11 mouse cellular contexts compared by ENCODE assay signal in the genomic region with DNA sequence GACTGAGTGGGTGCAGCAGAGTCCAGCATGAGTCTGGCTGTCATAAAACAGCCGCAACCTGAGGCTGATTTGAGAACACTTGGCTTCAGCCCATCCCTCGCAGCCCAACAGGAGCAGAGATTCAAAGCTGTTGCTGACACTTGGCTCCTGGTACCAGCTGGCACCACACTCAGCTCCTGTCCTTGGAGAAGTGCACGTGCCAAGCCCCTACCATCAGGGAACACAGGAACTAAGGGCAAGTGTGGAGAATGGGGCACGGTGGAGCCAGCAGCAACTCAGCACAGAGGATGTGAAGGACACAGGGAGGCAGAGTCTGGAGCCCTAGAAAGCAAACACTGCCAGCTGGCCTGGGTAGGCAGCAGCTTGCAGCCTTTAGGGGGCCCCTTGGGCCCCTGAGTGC. TPM values are rescaled to one million over a fixed set of nuclear protein-coding genes. Genes with fewer than 3 reads are reported as not detected.
DNase-seq lines count a peak whose midpoint lies in the region; ATAC-seq and TF ChIP-seq lines count a peak whose summit lies in the region.
"Had no signal": no experiment of that assay in that cellular context is flagged by ENCODE, and none has a peak within 500 bp of the region (broad histone marks: within the 10 kb centered on the region; RNA-seq: fewer than 3 reads in every experiment).

No protein-coding gene starts in this region.

- no peaks in the 10 kb centered on the region for H3K36me3 ChIP-seq in forebrain, embryonic 10.5 days (replicated peaks)
- no peaks in the 10 kb centered on the region for H3K36me3 ChIP-seq in forebrain, embryonic 11.5 days (ENCODE audit: control insufficient read depth, insufficient read depth, low read length)
- H3K36me3 ChIP-seq in heart, adult 2 months (ENCODE audit: control insufficient read depth, insufficient read depth, low read length), result no peaks in the 10 kb centered on the region
- no peaks in the 10 kb centered on the region for H3K36me3 ChIP-seq in midbrain, embryonic 16.5 days (ENCODE audit: control insufficient read depth, insufficient read depth, low read length)
- H3K36me3 ChIP-seq: embryonic facial prominence, embryonic 13.5 days had no signal

- no peaks in the 10 kb centered on the region for H3K79me2 ChIP-seq in heart, adult 2 months (replicated peaks; ENCODE audit: control insufficient read depth, insufficient read depth, low read length)

- ATAC-seq in forebrain, embryonic 11.5 days (replicated peaks; ENCODE audit: low FRiP score), result no peak
- peak; percentile 70 for ATAC-seq in midbrain, embryonic 16.5 days
- ATAC-seq: inflammation-experienced regulatory T-cells, adult 6 months had no signal

- no peak overlapping the region for H3K4me2 ChIP-seq in forebrain, embryonic 11.5 days (ENCODE audit: low read depth, low read length, severe bottlenecking)
- no peak overlapping the region for H3K4me2 ChIP-seq in midbrain, embryonic 16.5 days (ENCODE audit: low read length)
- H3K4me2 ChIP-seq: embryonic facial prominence, embryonic 13.5 days had no signal

- H3K9ac ChIP-seq in forebrain, embryonic 11.5 days (ENCODE audit: low read length), result no peak overlapping the region
- H3K9ac ChIP-seq in heart, adult 2 months (ENCODE audit: low read depth, low read length), result no peak overlapping the region
- H3K9ac ChIP-seq in midbrain, embryonic 16.5 days (ENCODE audit: low read depth, low read length), result no peak overlapping the region
- H3K9ac ChIP-seq: embryonic facial prominence, embryonic 13.5 days had no signal

- no peak for TF ChIP-seq EP300 in heart, adult 2 months (IDR thresholded peaks at IDR 0.05; ENCODE audit: insufficient read depth, low read depth, low read length)

- no peak for DNase-seq in forebrain, embryonic 10.5 days (ENCODE audit: extremely low spot score, low spot score)
- no peak for DNase-seq in forebrain, embryonic 11.5 days (ENCODE audit: low spot score)
- peak; percentile 59 for DNase-seq in ovary, postnatal 36 days (ENCODE audit: low spot score)
- no peak for DNase-seq in ovary, postnatal 10 days (ENCODE audit: low spot score)
- DNase-seq in heart, adult 2 months, result peak; percentile 53 to 80
- no peak for DNase-seq in B cell, adult 2 months
- no peak for DNase-seq in gastrocnemius, postnatal 25 days
- DNase-seq: lung, postnatal 36 days had no signal

- intact Hi-C loops in heart, adult 2 months (cut with DNase I), result no loop called here

- no peak overlapping the region for H3K4me3 ChIP-seq in forebrain, embryonic 10.5 days
- H3K4me3 ChIP-seq in forebrain, embryonic 11.5 days (ENCODE audit: low read depth, low read length), result no peak overlapping the region
- H3K4me3 ChIP-seq in heart, adult 2 months, result no peak overlapping the region
- no peak overlapping the region for H3K4me3 ChIP-seq in midbrain, embryonic 16.5 days (ENCODE audit: low read depth, low read length)
- H3K4me3 ChIP-seq: embryonic facial prominence, embryonic 13.5 days had no signal

- no peak for TF ChIP-seq CTCF in heart, adult 2 months (IDR thresholded peaks at IDR 0.05)

- peak overlapping the region; percentile 48; the same call in 1 of the 2 replicates for H3K27ac ChIP-seq in forebrain, embryonic 10.5 days
- H3K27ac ChIP-seq in forebrain, embryonic 11.5 days (ENCODE audit: low read depth, low read length), result no peak overlapping the region
- H3K27ac ChIP-seq in heart, adult 2 months, result no peak overlapping the region
- no peak overlapping the region for H3K27ac ChIP-seq in midbrain, embryonic 16.5 days (ENCODE audit: low read length)
- H3K27ac ChIP-seq: embryonic facial prominence, embryonic 13.5 days had no signal

- 20% methylated on average over 4 of the region's 4 CpGs for WGBS in forebrain, embryonic 10.5 days
- WGBS in forebrain, embryonic 11.5 days, result 15% methylated on average over 4 of the region's 4 CpGs
- 21% methylated on average over 4 of the region's 4 CpGs for WGBS in heart, adult 2 months
- 18% methylated on average over 4 of the region's 4 CpGs for WGBS in midbrain, embryonic 16.5 days

- H3K4me1 ChIP-seq in forebrain, embryonic 10.5 days, result peaks cover 15% of the 10 kb centered on the region
- H3K4me1 ChIP-seq in forebrain, embryonic 11.5 days (replicated peaks; ENCODE audit: control insufficient read depth, insufficient read depth, low read length), result 0 out of 2 replicates have a peak, but pooled peaks cover 2% of the 10 kb centered on the region
- H3K4me1 ChIP-seq in heart, adult 2 months (ENCODE audit: control insufficient read depth, insufficient read depth, low read length), result no peaks in the 10 kb centered on the region
- H3K4me1 ChIP-seq in midbrain, embryonic 16.5 days (ENCODE audit: control insufficient read depth, insufficient read depth, low read length), result peaks cover 6% of the 10 kb centered on the region

- no peak for TF ChIP-seq POLR2A in heart, adult 2 months (IDR thresholded peaks at IDR 0.05; ENCODE audit: insufficient read depth, low read depth, low read length)

- H3K27me3 ChIP-seq in forebrain, embryonic 10.5 days (ENCODE audit: poor library complexity, severe bottlenecking), result no peaks in the 10 kb centered on the region
- no peaks in the 10 kb centered on the region for H3K27me3 ChIP-seq in forebrain, embryonic 11.5 days (ENCODE audit: control insufficient read depth, insufficient read depth, low read length)
- H3K27me3 ChIP-seq in heart, adult 2 months (ENCODE audit: control insufficient read depth, insufficient read depth, low read length), result no peaks in the 10 kb centered on the region
- no peaks in the 10 kb centered on the region for H3K27me3 ChIP-seq in midbrain, embryonic 16.5 days (ENCODE audit: control insufficient read depth, insufficient read depth, low read depth, low read length)
- H3K27me3 ChIP-seq: embryonic facial prominence, embryonic 13.5 days had no signal

- H3K9me3 ChIP-seq in forebrain, embryonic 10.5 days, result no peaks in the 10 kb centered on the region
- no peaks in the 10 kb centered on the region for H3K9me3 ChIP-seq in forebrain, embryonic 11.5 days (ENCODE audit: control insufficient read depth, low read length)
- H3K9me3 ChIP-seq in midbrain, embryonic 16.5 days (replicated peaks; ENCODE audit: control insufficient read depth, low read length, poor library complexity, severe bottlenecking), result no peaks in the 10 kb centered on the region
- H3K9me3 ChIP-seq: embryonic facial prominence, embryonic 13.5 days had no signal

RNA-seq across cellular contexts. Expression of gene Allc, which starts 19.9 kb away (rescaled TPM):
- not detected in 2 replicates for polyA plus RNA-seq in forebrain, embryonic 10.5 days (2016; fragmentation: Nextera tagmentation; extraction: Ambion mirVana)
- polyA plus RNA-seq in forebrain, embryonic 11.5 days (2014; fragmentation: Nextera tagmentation; extraction: Ambion mirVana), result not detected in 2 replicates
- total RNA-seq in heart, adult 2 months (2021), result not detected
- polyA plus RNA-seq in heart, adult 2 months (2012; rRNA removed), result 0.10 and 0.12 TPM in 2 replicates
- polyA plus RNA-seq in midbrain, embryonic 16.5 days (2015; fragmentation: Nextera tagmentation; extraction: Ambion mirVana), result 0.30 and 0.39 TPM in 2 replicates
- total RNA-seq in gastrocnemius, postnatal 25 days (2021), result not detected
- polyA plus RNA-seq: embryonic facial prominence, embryonic 13.5 days; inflammation-experienced regulatory T-cells, adult 6 months had no signal

RNA-seq across cellular contexts. Expression of gene Colec11, which starts 20.9 kb away (rescaled TPM):
- polyA plus RNA-seq in forebrain, embryonic 10.5 days (2016; fragmentation: Nextera tagmentation; extraction: Ambion mirVana), result 0.10 and 0.23 TPM in 2 replicates
- not detected in 2 replicates for polyA plus RNA-seq in forebrain, embryonic 11.5 days (2014; fragmentation: Nextera tagmentation; extraction: Ambion mirVana)
- total RNA-seq in heart, adult 2 months (2021), result 10 to 100 TPM; 14.3 to 17.9 TPM
- polyA plus RNA-seq in heart, adult 2 months (2012; rRNA removed), result 15.2 and 18.3 TPM in 2 replicates
- polyA plus RNA-seq in midbrain, embryonic 16.5 days (2015; fragmentation: Nextera tagmentation; extraction: Ambion mirVana), result 0.67 and 1.2 TPM in 2 replicates
- total RNA-seq in gastrocnemius, postnatal 25 days (2021), result under 1 TPM; 0.38 to 0.67 TPM
- polyA plus RNA-seq: embryonic facial prominence, embryonic 13.5 days had no signal

RNA-seq across cellular contexts. Expression of gene Rps7, which starts 33.5 kb away (rescaled TPM):
- polyA plus RNA-seq in forebrain, embryonic 10.5 days (2016; fragmentation: Nextera tagmentation; extraction: Ambion mirVana), result 656 and 679 TPM in 2 replicates
- 626 and 751 TPM in 2 replicates for polyA plus RNA-seq in forebrain, embryonic 11.5 days (2014; fragmentation: Nextera tagmentation; extraction: Ambion mirVana)
- 100 to 1,000 TPM; 228 to 303 TPM for total RNA-seq in heart, adult 2 months (2021)
- polyA plus RNA-seq in heart, adult 2 months (2012; rRNA removed), result 176 and 182 TPM in 2 replicates
- polyA plus RNA-seq in midbrain, embryonic 16.5 days (2015; fragmentation: Nextera tagmentation; extraction: Ambion mirVana), result 389 and 390 TPM in 2 replicates
- total RNA-seq in gastrocnemius, postnatal 25 days (2021), result 100 to 1,000 TPM; 202 to 215 TPM

RNA-seq across cellular contexts. Expression of gene Rnaseh1, which starts 47.1 kb away (rescaled TPM):
- polyA plus RNA-seq in forebrain, embryonic 10.5 days (2016; fragmentation: Nextera tagmentation; extraction: Ambion mirVana), result 33.6 and 37.1 TPM in 2 replicates
- polyA plus RNA-seq in forebrain, embryonic 11.5 days (2014; fragmentation: Nextera tagmentation; extraction: Ambion mirVana), result 27.6 and 30.4 TPM in 2 replicates
- 1 to 10 TPM; 6.9 to 8.4 TPM for total RNA-seq in heart, adult 2 months (2021)
- polyA plus RNA-seq in heart, adult 2 months (2012; rRNA removed), result 7.0 and 7.7 TPM in 2 replicates
- polyA plus RNA-seq in midbrain, embryonic 16.5 days (2015; fragmentation: Nextera tagmentation; extraction: Ambion mirVana), result 22.4 and 25.8 TPM in 2 replicates
- 1 to 10 TPM; 4.8 to 5.4 TPM for total RNA-seq in gastrocnemius, postnatal 25 days (2021)

RNA-seq across cellular contexts. Expression of gene Dcdc2c, which starts 50.1 kb away (rescaled TPM):
- polyA plus RNA-seq in forebrain, embryonic 10.5 days (2016; fragmentation: Nextera tagmentation; extraction: Ambion mirVana), result 0.21 and 0.22 TPM in 2 replicates
- polyA plus RNA-seq in forebrain, embryonic 11.5 days (2014; fragmentation: Nextera tagmentation; extraction: Ambion mirVana), result 0.21 and 0.31 TPM in 2 replicates
- under 1 TPM in 1 of 2 experiments, not detected in 1; 0.16 TPM for total RNA-seq in heart, adult 2 months (2021)
- polyA plus RNA-seq in heart, adult 2 months (2012; rRNA removed), result not detected in 2 replicates
- polyA plus RNA-seq in midbrain, embryonic 16.5 days (2015; fragmentation: Nextera tagmentation; extraction: Ambion mirVana), result not detected in 2 replicates
- not detected for total RNA-seq in gastrocnemius, postnatal 25 days (2021)
- polyA plus RNA-seq: inflammation-experienced regulatory T-cells, adult 6 months had no signal

Comparison
In these comparisons a context has a peak if more than half of its experiments do, and no peak if none do; other contexts are left out.
1. DNase-seq: peak in ovary, postnatal 36 days (single experiment) and heart, adult 2 months (2 of 2); none in forebrain, embryonic 10.5 days (single experiment), forebrain, embryonic 11.5 days (single experiment), ovary, postnatal 10 days (single experiment), B cell, adult 2 months (0 of 2) and gastrocnemius, postnatal 25 days (single experiment).